Mouse (Mus musculus) thymus, adult 2 months (tissue): ENCODE measurements around the gene Rapgefl1. TPM values are rescaled to one million over a fixed set of nuclear protein-coding genes. Genes with fewer than 3 reads are reported as not detected.

Experiments
- DNase-seq: peaks from one replicate; pipeline ENCODE4 v3.0.0; 2021
- H3K27ac ChIP-seq: fragments of 200-500 bp; 2 replicates; pipeline ENCODE4 v1.5.1; 2012; ENCODE audit warnings: low read length, control low read depth; ENCODE audit not compliant: control insufficient read depth, insufficient read depth
- H3K27me3 ChIP-seq: fragments of 200-500 bp; 2 replicates; pipeline ENCODE4 v1.6.1; 2012; ENCODE audit warnings: mild to moderate bottlenecking, low read length, moderate library complexity, mixed read lengths; ENCODE audit not compliant: control insufficient read depth, insufficient read depth
- H3K36me3 ChIP-seq: fragments of 200-500 bp; 2 replicates; pipeline ENCODE4 v1.6.1; 2012; ENCODE audit warnings: mild to moderate bottlenecking, low read length, moderate library complexity; ENCODE audit not compliant: control insufficient read depth, insufficient read depth
- H3K4me1 ChIP-seq: fragments of 200-500 bp; replicated peaks from 2 replicates; pipeline ENCODE4 v1.6.1; 2012; ENCODE audit warnings: low read length; ENCODE audit not compliant: control insufficient read depth, insufficient read depth
- H3K4me3 ChIP-seq: fragments of 200-500 bp; 2 replicates; pipeline ENCODE4 v1.5.1; 2012; ENCODE audit warnings: mild to moderate bottlenecking, low read length, control low read depth, moderate library complexity; ENCODE audit not compliant: control insufficient read depth, insufficient read depth
- CTCF ChIP-seq: fragments of 200-500 bp; IDR thresholded peaks from 2 replicates; pipeline ENCODE4 v1.5.1; 2012; ENCODE audit warnings: mild to moderate bottlenecking, control low read depth, low read length, moderate library complexity, borderline replicate concordance; ENCODE audit not compliant: control insufficient read depth, poor library complexity, insufficient read depth; ENCODE audit errors: extremely low read depth
- POLR2A ChIP-seq: fragments of 200-500 bp; IDR thresholded peaks from 2 replicates; pipeline ENCODE4 v1.6.1; 2012; ENCODE audit warnings: mild to moderate bottlenecking, low read length, control low read depth, moderate library complexity; ENCODE audit not compliant: control insufficient read depth, poor library complexity, insufficient read depth; ENCODE audit errors: extremely low read depth
- whole genome bisulfite sequencing: fragments of 180-500 bp; shearing (Covaris S2); methylation state at CpG from one replicate; pipeline ENCODE4 v1.1.7; 2018; 5-methylcytosine and 5-hydroxymethylcytosine counted together
- polyA plus RNA-seq: library from polyadenylated mRNA; depleted of rRNA; stranded (reverse); fragments of >200 nt; gene quantifications from 2 replicates; pipeline ENCODE4 v1.2.3, GENCODE M21; 2012

The Rapgefl1 gene
- polyA plus RNA-seq, 1 experiment = 8.5 TPM

DNA sequence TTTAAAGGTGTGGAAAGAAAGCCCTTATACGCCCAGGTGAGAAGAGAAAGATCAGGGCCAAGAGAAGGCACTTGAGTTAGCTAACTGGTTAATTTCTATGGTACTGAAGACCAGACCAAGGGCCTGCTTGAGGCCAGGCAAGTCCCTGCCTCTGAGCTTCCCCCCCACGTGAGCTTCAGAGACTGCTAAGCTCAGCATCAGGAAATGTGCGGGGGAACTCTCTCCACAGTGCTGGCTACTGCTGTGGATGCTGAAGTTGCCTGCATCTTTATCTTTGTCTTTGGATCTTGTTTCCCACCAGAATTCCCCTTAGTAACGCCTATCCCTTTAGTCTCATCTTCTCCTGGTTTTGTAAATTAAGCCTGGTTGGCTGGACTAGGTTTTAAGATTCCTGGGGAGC, 34.8 kb downstream of the Rapgefl1 start:
- peaks cover 10% of the 10 kb centered on the region for H3K4me1 ChIP-seq
- 79% methylated on average over 4 of the region's 4 CpGs for WGBS
- H3K27me3 ChIP-seq = no peaks in the 10 kb centered on the region
- no peak overlapping the region for H3K27ac ChIP-seq
- TF ChIP-seq CTCF (no peak), POLR2A (no peak)
- peaks cover 14% of the 10 kb centered on the region; the same call in 1 of the 2 replicates for H3K36me3 ChIP-seq
- H3K4me3 ChIP-seq = no peak overlapping the region
- DNase-seq = no peak

DNA sequence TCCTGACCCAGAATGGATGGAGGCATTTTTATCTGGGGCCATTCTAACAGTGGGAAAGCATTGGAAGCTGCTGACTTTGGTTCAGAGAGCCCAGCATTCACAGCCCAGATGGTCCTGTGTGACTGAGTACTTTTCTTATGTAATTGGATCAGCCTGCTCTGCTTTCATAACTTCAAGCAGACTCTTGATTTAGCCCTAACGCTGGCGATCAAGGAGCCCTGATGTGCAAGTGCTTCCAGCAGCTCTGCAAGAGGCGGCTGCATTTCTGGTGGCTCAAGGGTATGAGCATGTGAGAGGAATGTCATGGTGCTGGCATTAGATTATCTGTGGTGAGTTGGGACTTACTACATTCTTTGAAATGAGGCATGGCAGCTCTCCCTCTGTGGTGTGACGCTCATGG, 35.5 kb downstream of the Rapgefl1 start:
- no peak overlapping the region for H3K4me3 ChIP-seq
- no peaks in the 10 kb centered on the region for H3K27me3 ChIP-seq
- WGBS = 89% methylated on average over 4 of the region's 4 CpGs
- peaks cover 13% of the 10 kb centered on the region; the same call in 1 of the 2 replicates for H3K36me3 ChIP-seq
- TF ChIP-seq CTCF = no peak
- no peak for TF ChIP-seq POLR2A
- H3K4me1 ChIP-seq = peaks cover 10% of the 10 kb centered on the region
- H3K27ac ChIP-seq = no peak overlapping the region
- no peak for DNase-seq

DNA sequence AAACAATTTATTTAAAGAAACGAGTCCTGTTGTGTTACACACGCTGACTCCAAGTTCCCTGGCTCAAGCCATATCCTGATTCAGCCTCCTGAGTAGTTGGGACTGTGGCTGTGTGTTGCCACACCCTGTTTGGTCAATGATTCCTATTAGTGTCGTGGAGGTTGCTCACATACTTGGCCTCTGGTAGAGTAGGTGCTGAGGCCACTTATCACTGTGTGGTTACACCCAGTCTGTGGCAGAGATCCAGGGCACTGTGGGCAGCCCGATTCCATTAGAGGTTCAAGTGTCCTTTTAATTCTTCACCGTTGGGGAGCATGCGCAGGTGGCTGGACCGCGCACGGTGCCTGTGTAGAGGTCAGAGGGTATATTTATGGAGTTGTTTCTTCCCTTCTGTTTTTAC, 37.3 kb downstream of the Rapgefl1 start:
- peaks cover 15% of the 10 kb centered on the region for H3K4me1 ChIP-seq
- 90% methylated on average over 9 of the region's 9 CpGs for WGBS
- TF ChIP-seq POLR2A = no peak
- TF ChIP-seq CTCF = no peak
- peaks cover 3% of the 10 kb centered on the region; the same call in 1 of the 2 replicates for H3K36me3 ChIP-seq
- H3K27ac ChIP-seq = no peak overlapping the region
- no peak overlapping the region for H3K4me3 ChIP-seq
- DNase-seq = no peak
- no peaks in the 10 kb centered on the region for H3K27me3 ChIP-seq

DNA sequence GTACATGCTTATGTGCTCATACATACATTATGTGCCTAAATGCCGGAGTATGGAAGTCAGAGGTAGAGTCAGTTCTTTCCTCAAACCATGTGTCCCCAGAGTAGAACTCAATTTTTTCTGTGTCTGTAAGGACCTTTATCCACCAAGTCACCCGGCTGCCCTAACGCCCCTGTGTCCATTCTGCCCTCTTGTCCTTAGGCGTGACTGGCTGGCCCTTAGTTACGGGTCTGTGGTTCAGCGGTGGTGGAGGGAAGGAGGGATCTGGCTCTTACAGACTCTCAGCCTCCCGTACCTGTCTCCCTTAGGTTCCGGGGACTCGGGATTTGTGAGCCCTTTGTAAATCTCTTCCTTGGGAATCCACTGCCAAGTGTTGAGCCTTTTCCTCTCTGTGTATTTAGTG, 40.4 kb downstream of the Rapgefl1 start:
- TF ChIP-seq CTCF = no peak
- TF ChIP-seq POLR2A = no peak
- Histone ChIP-seq H3K4me1 (peaks cover 22% of the 10 kb centered on the region), H3K27me3 (no peaks in the 10 kb centered on the region), H3K4me3 (no peak overlapping the region), H3K27ac (no peak overlapping the region), H3K36me3 (no peaks in the 10 kb centered on the region)
- WGBS = 97% methylated on average over 9 of the region's 9 CpGs
- DNase-seq = no peak

DNA sequence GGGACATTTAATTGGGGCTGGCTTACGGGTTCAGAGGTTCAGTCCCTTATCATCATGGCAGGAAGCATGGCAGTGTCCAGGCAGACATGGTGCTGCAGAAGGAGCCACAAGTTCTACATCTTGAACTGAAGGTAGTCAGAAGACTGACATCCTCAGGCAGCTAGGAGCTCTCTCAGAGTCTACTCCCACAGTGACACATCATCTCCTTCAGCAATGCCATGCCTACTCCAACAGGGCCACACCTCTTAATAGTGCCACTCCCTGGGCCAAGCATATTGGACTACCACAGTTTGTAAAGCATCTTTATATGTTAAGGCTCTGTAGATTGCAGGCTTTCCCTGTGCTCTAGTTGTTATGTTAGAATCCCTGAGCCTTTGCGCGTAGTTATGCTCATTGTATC, 51.1 kb downstream of the Rapgefl1 start:
- H3K4me1 ChIP-seq = no peaks in the 10 kb centered on the region
- no peak for DNase-seq
- WGBS = over 99% methylated on average over 3 of the region's 3 CpGs
- no peak for TF ChIP-seq CTCF
- TF ChIP-seq POLR2A = no peak
- no peak overlapping the region for H3K27ac ChIP-seq
- H3K4me3 ChIP-seq = no peak overlapping the region
- H3K36me3 ChIP-seq = peaks cover 47% of the 10 kb centered on the region
- H3K27me3 ChIP-seq = no peaks in the 10 kb centered on the region

DNA sequence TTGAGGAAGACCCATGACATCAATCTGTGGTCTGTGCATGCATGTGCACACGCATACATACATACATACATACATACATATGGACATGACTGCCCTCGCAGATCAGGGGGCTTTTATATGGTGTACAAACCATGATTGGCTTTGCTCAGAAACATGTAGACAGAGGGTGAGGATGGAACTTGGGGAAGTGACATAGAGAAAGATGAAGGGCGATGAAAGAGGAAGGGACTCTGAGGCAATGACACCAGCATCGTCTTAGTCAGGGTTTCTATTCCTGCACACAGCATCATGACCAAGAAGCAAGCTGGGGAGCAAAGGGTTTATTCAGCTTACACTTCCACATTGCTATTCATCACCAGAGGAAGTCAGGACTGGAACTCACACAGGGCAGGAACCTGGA, 52.5 kb downstream of the Rapgefl1 start:
- H3K27me3 ChIP-seq = no peaks in the 10 kb centered on the region
- H3K4me1 ChIP-seq = no peaks in the 10 kb centered on the region
- WGBS = 91% methylated on average over 4 of the region's 4 CpGs
- H3K4me3 ChIP-seq = no peak overlapping the region
- H3K27ac ChIP-seq = no peak overlapping the region
- TF ChIP-seq CTCF = no peak
- no peak for TF ChIP-seq POLR2A
- no peak for DNase-seq
- peaks cover 60% of the 10 kb centered on the region for H3K36me3 ChIP-seq

DNA sequence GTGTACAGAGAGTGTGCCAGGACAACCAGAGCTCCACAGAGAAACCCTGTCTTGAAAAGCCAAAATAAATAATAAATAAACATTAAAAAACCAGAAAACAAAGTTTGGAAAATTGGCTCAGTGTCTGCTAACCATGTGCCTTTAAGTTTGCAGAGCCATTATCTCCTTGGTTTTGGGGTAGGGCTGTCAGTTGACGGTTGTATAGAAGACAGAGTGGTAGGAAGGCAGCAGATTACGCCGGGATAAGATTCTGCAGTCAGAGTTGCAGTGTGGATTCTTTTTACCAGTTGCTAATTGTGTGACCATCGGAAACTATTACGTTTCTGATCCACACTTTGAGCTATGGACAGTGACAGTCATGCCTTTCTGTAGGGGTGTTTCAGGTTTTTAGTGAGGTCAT, 53.4 kb downstream of the Rapgefl1 start:
- no peak overlapping the region for H3K27ac ChIP-seq
- no peak for DNase-seq
- no peak overlapping the region for H3K4me3 ChIP-seq
- 97% methylated on average over 5 of the region's 5 CpGs for WGBS
- no peaks in the 10 kb centered on the region for H3K4me1 ChIP-seq
- no peaks in the 10 kb centered on the region for H3K27me3 ChIP-seq
- TF ChIP-seq POLR2A (no peak), CTCF (no peak)
- H3K36me3 ChIP-seq = peaks cover 60% of the 10 kb centered on the region
